Comparison of ENCODE assay signal across 8 mouse cellular contexts in genomic region chr2:51972641-51973409, GRCm38 (mm10). TPM values are rescaled to one million over a fixed set of nuclear protein-coding genes. Genes with fewer than 3 reads are reported as not detected.
DNase-seq lines count a peak whose midpoint lies in the region; ATAC-seq and TF ChIP-seq lines count a peak whose summit lies in the region.

No protein-coding gene starts in this region.

- peak overlapping the region; percentile 81 for H3K9ac ChIP-seq in embryonic facial prominence, embryonic 13.5 days
- peak overlapping the region; percentile 77 for H3K9ac ChIP-seq in heart, embryonic 12.5 days
- peak overlapping the region; percentile 67 for H3K9ac ChIP-seq in kidney, embryonic 15.5 days
- peak overlapping the region; percentile 74 for H3K9ac ChIP-seq in liver, embryonic 13.5 days
- peak overlapping the region; percentile 85 for H3K9ac ChIP-seq in stomach, postnatal 0 days (ENCODE audit: low read length)

- peak overlapping the region; percentile 72 for H3K4me2 ChIP-seq in embryonic facial prominence, embryonic 13.5 days
- H3K4me2 ChIP-seq in heart, embryonic 12.5 days, result peak overlapping the region; percentile 71
- H3K4me2 ChIP-seq in kidney, embryonic 15.5 days, result peak overlapping the region; percentile 70
- peak overlapping the region; percentile 80 for H3K4me2 ChIP-seq in liver, embryonic 13.5 days
- H3K4me2 ChIP-seq in stomach, postnatal 0 days (replicated peaks; ENCODE audit: low read depth), result peak overlapping the region; percentile 71

- H3K9me3 ChIP-seq in embryonic facial prominence, embryonic 13.5 days, result no peaks in the 10 kb centered on the region; the same call in 1 of the 2 replicates
- H3K9me3 ChIP-seq in heart, embryonic 12.5 days (replicated peaks), result 0 out of 2 replicates have a peak, but pooled peaks cover 4% of the 10 kb centered on the region
- 0 out of 2 replicates have a peak, but pooled peaks cover under 1% of the 10 kb centered on the region for H3K9me3 ChIP-seq in kidney, embryonic 15.5 days (replicated peaks)
- no peaks in the 10 kb centered on the region for H3K9me3 ChIP-seq in liver, embryonic 13.5 days (replicated peaks)
- no peaks in the 10 kb centered on the region for H3K9me3 ChIP-seq in stomach, postnatal 0 days (ENCODE audit: control insufficient read depth, low read length)

- H3K4me1 ChIP-seq in embryonic facial prominence, embryonic 13.5 days, result no peaks in the 10 kb centered on the region
- peaks cover 8% of the 10 kb centered on the region; the same call in 1 of the 2 replicates for H3K4me1 ChIP-seq in heart, embryonic 12.5 days (replicated peaks)
- peaks cover 9% of the 10 kb centered on the region for H3K4me1 ChIP-seq in kidney, embryonic 15.5 days
- peaks cover 14% of the 10 kb centered on the region for H3K4me1 ChIP-seq in liver, embryonic 13.5 days (replicated peaks)
- no peaks in the 10 kb centered on the region for H3K4me1 ChIP-seq in stomach, postnatal 0 days (replicated peaks; ENCODE audit: control insufficient read depth, insufficient read depth)

- TF ChIP-seq EP300 in stomach, postnatal 0 days (optimal IDR thresholded peaks at IDR 0.05), result no peak

- H3K27ac ChIP-seq in embryonic facial prominence, embryonic 13.5 days, result peak overlapping the region; percentile 90
- peak overlapping the region; percentile 74 for H3K27ac ChIP-seq in heart, embryonic 12.5 days (ENCODE audit: poor library complexity, severe bottlenecking)
- H3K27ac ChIP-seq in kidney, embryonic 15.5 days, result peak overlapping the region; percentile 90
- peak overlapping the region; percentile 71 for H3K27ac ChIP-seq in liver, embryonic 13.5 days
- H3K27ac ChIP-seq in stomach, postnatal 0 days (replicated peaks), result peak overlapping the region; percentile 96

- peak; percentile 55 to 72 for DNase-seq in adrenal gland, postnatal 36 days
- no peak for DNase-seq in liver, embryonic 13.5 days
- DNase-seq in naive thymus-derived CD4-positive, alpha-beta T cell, adult 2 months (ENCODE audit: low read depth), result peak; percentile 91
- DNase-seq in stomach, postnatal 0 days (ENCODE audit: low spot score), result peak; percentile 72

- no peak for TF ChIP-seq CTCF in stomach, postnatal 0 days (IDR thresholded peaks at IDR 0.05; ENCODE audit: low read depth)

- no peaks in the 10 kb centered on the region for H3K36me3 ChIP-seq in embryonic facial prominence, embryonic 13.5 days
- no peaks in the 10 kb centered on the region for H3K36me3 ChIP-seq in heart, embryonic 12.5 days
- H3K36me3 ChIP-seq in kidney, embryonic 15.5 days, result no peaks in the 10 kb centered on the region
- no peaks in the 10 kb centered on the region for H3K36me3 ChIP-seq in liver, embryonic 13.5 days
- H3K36me3 ChIP-seq in stomach, postnatal 0 days (ENCODE audit: control insufficient read depth, insufficient read depth, low read length), result no peaks in the 10 kb centered on the region

- H3K27me3 ChIP-seq in embryonic facial prominence, embryonic 13.5 days, result no peaks in the 10 kb centered on the region
- no peaks in the 10 kb centered on the region for H3K27me3 ChIP-seq in heart, embryonic 12.5 days (replicated peaks)
- no peaks in the 10 kb centered on the region for H3K27me3 ChIP-seq in kidney, embryonic 15.5 days
- no peaks in the 10 kb centered on the region for H3K27me3 ChIP-seq in liver, embryonic 13.5 days
- no peaks in the 10 kb centered on the region for H3K27me3 ChIP-seq in stomach, postnatal 0 days (ENCODE audit: control insufficient read depth, insufficient read depth, low read length)

- ATAC-seq in CD4-positive, CD25-positive, alpha-beta regulatory T cell, adult 4 months, result peak; percentile 94
- ATAC-seq in embryonic facial prominence, embryonic 13.5 days (ENCODE audit: insufficient number of reproducible peaks, insufficient read depth, low FRiP score, low TSS enrichment, low read depth), result peak; percentile 64; the same call in 1 of the 2 replicates
- ATAC-seq in heart, embryonic 12.5 days (ENCODE audit: insufficient number of reproducible peaks, low FRiP score), result peak; percentile 85
- peak; percentile 91 for ATAC-seq in kidney, embryonic 15.5 days (replicated peaks; ENCODE audit: low FRiP score)
- peak; percentile 80 for ATAC-seq in liver, embryonic 13.5 days (ENCODE audit: low read depth)
- ATAC-seq in stomach, postnatal 0 days (ENCODE audit: low FRiP score, low TSS enrichment), result peak; percentile 94

- WGBS in embryonic facial prominence, embryonic 13.5 days, result 1% methylated on average over 40 of the region's 40 CpGs
- WGBS in heart, embryonic 12.5 days, result 3% methylated on average over 40 of the region's 40 CpGs
- 1% methylated on average over 40 of the region's 40 CpGs for WGBS in kidney, embryonic 15.5 days
- WGBS in liver, embryonic 13.5 days (ENCODE audit: insufficient replicate concordance), result 3% methylated on average over 40 of the region's 40 CpGs
- whole genome bisulfite sequencing in stomach, postnatal 0 days, result 2% methylated on average over 40 of the region's 40 CpGs

- peak overlapping the region; percentile 67 for H3K4me3 ChIP-seq in embryonic facial prominence, embryonic 13.5 days
- H3K4me3 ChIP-seq in heart, embryonic 12.5 days, result peak overlapping the region; percentile 76
- peak overlapping the region; percentile 75 for H3K4me3 ChIP-seq in kidney, embryonic 15.5 days (replicated peaks)
- peak overlapping the region; percentile 77 for H3K4me3 ChIP-seq in liver, embryonic 13.5 days (replicated peaks)
- peak overlapping the region; percentile 75 for H3K4me3 ChIP-seq in stomach, postnatal 0 days (ENCODE audit: low read depth, low read length)

RNA-seq across cellular contexts. Expression of gene Nmi, which starts 0.5 kb away (rescaled TPM):
- 100 to 1,000 TPM; 158 to 170 TPM for polyA plus RNA-seq in CD4-positive, CD25-positive, alpha-beta regulatory T cell, adult 4 months (2017; shearing (Covaris generic))
- total RNA-seq in adrenal gland, postnatal 36 days (2021), result 10 to 100 TPM in 1 of 2 experiments, 1 to 10 TPM in 1; 9.8 to 15.3 TPM
- 15.5 and 18.4 TPM in 2 replicates for polyA plus RNA-seq in embryonic facial prominence, embryonic 13.5 days (2015; fragmentation: Nextera tagmentation; extraction: Ambion mirVana)
- polyA plus RNA-seq in heart, embryonic 12.5 days (2016; fragmentation: Nextera tagmentation; extraction: Ambion mirVana), result 10.5 and 14.0 TPM in 2 replicates
- 16.0 and 16.4 TPM in 2 replicates for polyA plus RNA-seq in kidney, embryonic 15.5 days (2015; fragmentation: Nextera tagmentation; extraction: Ambion mirVana)
- 10.6 and 13.6 TPM in 2 replicates for polyA plus RNA-seq in liver, embryonic 13.5 days (2015; fragmentation: Nextera tagmentation; extraction: Ambion mirVana)
- 24.8 and 27.1 TPM in 2 replicates for polyA plus RNA-seq in stomach, postnatal 0 days (2015; fragmentation: Nextera tagmentation; extraction: Ambion mirVana)

RNA-seq across cellular contexts. Expression of gene Rbm43, which starts 37.9 kb away (rescaled TPM):
- polyA plus RNA-seq in CD4-positive, CD25-positive, alpha-beta regulatory T cell, adult 4 months (2017; shearing (Covaris generic)), result 10 to 100 TPM; 35.3 to 35.7 TPM
- total RNA-seq in adrenal gland, postnatal 36 days (2021), result 10 to 100 TPM; 16.1 to 16.3 TPM
- 14.4 and 14.8 TPM in 2 replicates for polyA plus RNA-seq in embryonic facial prominence, embryonic 13.5 days (2015; fragmentation: Nextera tagmentation; extraction: Ambion mirVana)
- 11.7 and 12.7 TPM in 2 replicates for polyA plus RNA-seq in heart, embryonic 12.5 days (2016; fragmentation: Nextera tagmentation; extraction: Ambion mirVana)
- 12.9 and 13.2 TPM in 2 replicates for polyA plus RNA-seq in kidney, embryonic 15.5 days (2015; fragmentation: Nextera tagmentation; extraction: Ambion mirVana)
- 23.4 and 29.3 TPM in 2 replicates for polyA plus RNA-seq in liver, embryonic 13.5 days (2015; fragmentation: Nextera tagmentation; extraction: Ambion mirVana)
- polyA plus RNA-seq in stomach, postnatal 0 days (2015; fragmentation: Nextera tagmentation; extraction: Ambion mirVana), result 8.0 and 8.4 TPM in 2 replicates
